Mouse (Mus musculus) NIH3T3 (cell line): ENCODE results near the gene Gm7792.
"Not testable (repeated sequence)": the region's sequence is repeated elsewhere in the genome, so short reads cannot be mapped to it uniquely, and the experiment has no call there.

Experiments used
- DNase-seq: peaks from one replicate; pipeline ENCODE4 v3.0.0-alpha.2; 2012; ENCODE audit warnings: low read depth

Gene Gm7792

GRCm38 (mm10) chr5:93843476-93843875 is at the start of gene Gm7792:
Gene Gm7792 (plus strand): TSS chr5:93843776.
- DNase-seq = not testable (repeated sequence)
